Mouse (Mus musculus) MEL (cell line): Measurements from ENCODE around the gene Ncmap. TPM values are rescaled to one million over a fixed set of nuclear protein-coding genes. Genes with fewer than 3 reads are reported as not detected.

Experiments
- DNase-seq: peaks from one replicate; pipeline ENCODE4 v3.0.0; 2011; ENCODE audit warnings: low read depth, low spot score
- H3K27ac ChIP-seq: 2 replicates; pipeline ENCODE4 v1.5.1; 2012; ENCODE audit warnings: low read depth, mild to moderate bottlenecking, control low read depth, low read length, moderate library complexity; ENCODE audit not compliant: control insufficient read depth
- H3K27me3 ChIP-seq, 2 experiments: fragments of 150-350 bp in 1 of 2; sonication (generic) in 1 of 2; 2 replicates each; pipeline ENCODE4 v1.6.1; 2012; ENCODE audit warnings: low read length in 2 of 2, mild to moderate bottlenecking in 2 of 2, improper control_type of control experiment in 1 of 2, moderate library complexity in 1 of 2; ENCODE audit not compliant: insufficient read depth in 2 of 2, control insufficient read depth in 1 of 2
- H3K36me3 ChIP-seq, 2 experiments: 2 replicates each; pipeline ENCODE4 v1.6.1; 2012 to 2014; ENCODE audit warnings: low read length in 2 of 2, improper control_type of control experiment in 1 of 2, inconsistent platforms in 1 of 2, mild to moderate bottlenecking in 1 of 2; ENCODE audit not compliant: insufficient read depth in 2 of 2, control insufficient read depth in 1 of 2
- H3K4me1 ChIP-seq, 2 experiments: fragments of 150-350 bp in 1 of 2; sonication (generic) in 1 of 2; 2 replicates each; pipeline ENCODE4 v1.6.1; 2012; ENCODE audit warnings: low read length in 2 of 2, improper control_type of control experiment in 1 of 2, mild to moderate bottlenecking in 1 of 2; ENCODE audit not compliant: insufficient read depth in 2 of 2, control insufficient read depth in 1 of 2
- H3K4me3 ChIP-seq, 2 experiments: fragments of 150-350 bp in 1 of 2; sonication (generic) in 1 of 2; 2 replicates each; pipeline ENCODE4 v1.5.1; 2012; ENCODE audit warnings: low read depth in 2 of 2, low read length in 2 of 2, mild to moderate bottlenecking in 2 of 2, moderate library complexity in 2 of 2, control low read depth in 1 of 2, improper control_type of control experiment in 1 of 2; ENCODE audit not compliant: control insufficient read depth in 1 of 2, insufficient read depth in 1 of 2
- H3K79me2 ChIP-seq: 2 replicates; pipeline ENCODE4 v1.6.1; 2012; ENCODE audit warnings: mild to moderate bottlenecking, low read length, moderate library complexity; ENCODE audit not compliant: control insufficient read depth, poor library complexity, insufficient read depth
- H3K9ac ChIP-seq: 2 replicates; pipeline ENCODE4 v1.6.1; 2012; ENCODE audit warnings: low read depth, mild to moderate bottlenecking, control low read depth, low read length, moderate library complexity; ENCODE audit not compliant: control insufficient read depth, poor library complexity, severe bottlenecking
- H3K9me3 ChIP-seq: fragments of 150-350 bp; sonication (generic); replicated peaks from 2 replicates; pipeline ENCODE4 v1.6.1; 2012; ENCODE audit warnings: mild to moderate bottlenecking, low read length, improper control_type of control experiment, moderate library complexity; ENCODE audit not compliant: insufficient read depth
- BHLHE40 ChIP-seq: IDR thresholded peaks from 2 replicates; pipeline ENCODE4 v1.6.1; 2012; ENCODE audit warnings: low read depth, mild to moderate bottlenecking, inconsistent platforms, low read length, improper control_type of control experiment, borderline replicate concordance
- CHD1 ChIP-seq: IDR thresholded peaks from 2 replicates; pipeline ENCODE4 v1.6.1; 2012; ENCODE audit warnings: low read depth, mild to moderate bottlenecking, inconsistent platforms, low read length, improper control_type of control experiment
- CHD2 ChIP-seq: IDR thresholded peaks from 2 replicates; pipeline ENCODE4 v1.6.1; 2011; ENCODE audit warnings: low read length, improper control_type of control experiment
- CTCF ChIP-seq, 3 experiments: IDR thresholded peaks in 2 of 3; conservative IDR thresholded peaks in 1 of 3; 2 replicates each; pipeline ENCODE4 v1.5.1; 2011 to 2012; ENCODE audit warnings: low read length in 3 of 3, low read depth in 2 of 3, mild to moderate bottlenecking in 2 of 3, improper control_type of control experiment in 1 of 3, inconsistent platforms in 1 of 3, mixed read lengths in 1 of 3, moderate library complexity in 1 of 3; ENCODE audit not compliant: control insufficient read depth in 1 of 3, insufficient read depth in 1 of 3, poor library complexity in 1 of 3, severe bottlenecking in 1 of 3
- E2F4 ChIP-seq: IDR thresholded peaks from 2 replicates; pipeline ENCODE4 v1.6.1; 2011; ENCODE audit warnings: low read depth, low read length, improper control_type of control experiment, borderline replicate concordance
- ELF1 ChIP-seq: IDR thresholded peaks from 2 replicates; pipeline ENCODE4 v1.6.1; 2014; ENCODE audit warnings: low read depth, mild to moderate bottlenecking, inconsistent platforms, low read length, improper control_type of control experiment, moderate library complexity
- EP300 ChIP-seq, 2 experiments: IDR thresholded peaks; 2 replicates each; pipeline ENCODE4 v1.6.1; 2011; ENCODE audit warnings: improper control_type of control experiment in 2 of 2, low read length in 2 of 2, low read depth in 1 of 2, mild to moderate bottlenecking in 1 of 2
- ETS1 ChIP-seq: IDR thresholded peaks from 2 replicates; pipeline ENCODE4 v1.6.1; 2012; ENCODE audit warnings: low read depth, mild to moderate bottlenecking, inconsistent platforms, low read length, improper control_type of control experiment, moderate library complexity
- GABPA ChIP-seq: IDR thresholded peaks from 2 replicates; pipeline ENCODE4 v1.6.1; 2012; ENCODE audit warnings: low read depth, mild to moderate bottlenecking, inconsistent platforms, low read length, improper control_type of control experiment, moderate library complexity
- KAT2A ChIP-seq: conservative IDR thresholded peaks from 2 replicates; pipeline ENCODE4 v1.6.1; 2012; ENCODE audit warnings: low read depth, low read length, improper control_type of control experiment, inconsistent platforms
- MAX ChIP-seq: IDR thresholded peaks from 2 replicates; pipeline ENCODE4 v1.6.1; 2011; ENCODE audit warnings: low read length, improper control_type of control experiment
- MAZ ChIP-seq: IDR thresholded peaks from 2 replicates; pipeline ENCODE4 v1.6.1; 2012; ENCODE audit warnings: low read depth, mild to moderate bottlenecking, inconsistent platforms, low read length, improper control_type of control experiment
- MEF2A ChIP-seq: IDR thresholded peaks from 2 replicates; pipeline ENCODE4 v1.6.1; 2014; ENCODE audit warnings: low read depth, mild to moderate bottlenecking, inconsistent platforms, low read length, improper control_type of control experiment; ENCODE audit not compliant: poor library complexity, insufficient replicate concordance, severe bottlenecking; ENCODE audit errors: extremely low read depth
- MXI1 ChIP-seq: IDR thresholded peaks from 2 replicates; pipeline ENCODE4 v1.6.1; 2011; ENCODE audit warnings: mild to moderate bottlenecking, low read depth, low read length, improper control_type of control experiment
- MYB ChIP-seq: IDR thresholded peaks from 2 replicates; pipeline ENCODE4 v1.6.1; 2011; ENCODE audit warnings: mild to moderate bottlenecking, low read depth, low read length, improper control_type of control experiment
- MYC ChIP-seq: IDR thresholded peaks from 2 replicates; pipeline ENCODE4 v1.6.1; 2011; ENCODE audit warnings: low read depth, mild to moderate bottlenecking, low read length, improper control_type of control experiment, moderate library complexity
- NELFE ChIP-seq: IDR thresholded peaks from 2 replicates; pipeline ENCODE4 v1.6.1; 2011; ENCODE audit warnings: low read depth, low read length, improper control_type of control experiment
- POLR2A ChIP-seq, 2 experiments: IDR thresholded peaks; 2 replicates each; pipeline ENCODE4 v1.6.1; 2011 to 2012; ENCODE audit warnings: low read length in 2 of 2, mild to moderate bottlenecking in 2 of 2, control low read depth in 1 of 2, improper control_type of control experiment in 1 of 2, low read depth in 1 of 2, moderate library complexity in 1 of 2; ENCODE audit not compliant: control insufficient read depth in 1 of 2, insufficient read depth in 1 of 2, poor library complexity in 1 of 2
- POLR2AphosphoS2 ChIP-seq: IDR thresholded peaks from 2 replicates; pipeline ENCODE4 v1.6.1; 2011; ENCODE audit warnings: low read length, improper control_type of control experiment
- POLR2AphosphoS5 ChIP-seq: IDR thresholded peaks from 2 replicates; pipeline ENCODE4 v1.6.1; 2012; ENCODE audit warnings: low read depth, borderline replicate concordance, mild to moderate bottlenecking, inconsistent platforms, low read length, moderate library complexity, mixed read lengths
- RCOR1 ChIP-seq: IDR thresholded peaks from 2 replicates; pipeline ENCODE4 v1.6.1; 2012; ENCODE audit warnings: low read depth, mild to moderate bottlenecking, inconsistent platforms, low read length, improper control_type of control experiment
- TBP ChIP-seq: IDR thresholded peaks from 2 replicates; pipeline ENCODE4 v1.8.0; 2011; ENCODE audit warnings: low read depth, low read length, improper control_type of control experiment
- USF2 ChIP-seq, 2 experiments: IDR thresholded peaks; 2 replicates each; pipeline ENCODE4 v1.6.1; 2011 to 2012; ENCODE audit warnings: improper control_type of control experiment in 2 of 2, low read length in 2 of 2, borderline replicate concordance in 1 of 2, inconsistent platforms in 1 of 2, low read depth in 1 of 2, mild to moderate bottlenecking in 1 of 2; ENCODE audit not compliant: insufficient read depth in 1 of 2
- ZKSCAN1 ChIP-seq: IDR thresholded peaks from 2 replicates; pipeline ENCODE4 v1.6.1; 2012; ENCODE audit warnings: low read depth, mild to moderate bottlenecking, inconsistent platforms, low read length, improper control_type of control experiment, moderate library complexity
- ZMIZ1 ChIP-seq: IDR thresholded peaks from 2 replicates; pipeline ENCODE4 v1.6.1; 2012; ENCODE audit warnings: low read depth, mild to moderate bottlenecking, inconsistent platforms, low read length, improper control_type of control experiment, moderate library complexity
- polyA plus RNA-seq, 2 experiments: library from polyadenylated mRNA; stranded (reverse) in 1 of 2; unstranded in 1 of 2; fragments of >175 nt in 1 of 2; fragments of >200 nt in 1 of 2; gene quantifications; 2 replicates each; pipeline versions ENCODE4 v1.2.1 to v1.2.4; 2012; ENCODE audit warnings: low replicate concordance in 2 of 2, low read depth in 1 of 2; ENCODE audit not compliant: insufficient read length in 2 of 2, insufficient read depth in 1 of 2, missing spikeins in 1 of 2
- total RNA-seq: library from RNA; depleted of rRNA; stranded (reverse); fragments of 300-350 nt; gene quantifications from 2 replicates; pipeline ENCODE4 v1.2.3, GENCODE M21; 2012

Ncmap gene
- total and polyA plus RNA-seq, 3 experiments = 0.08 to 0.22 TPM; not detected in 1

GRCm38 (mm10) chr4:135401881-135402280, 3.9 kb upstream of the Ncmap start:
- no peak overlapping the region for H3K27ac ChIP-seq
- no peak overlapping the region for H3K4me3 ChIP-seq
- no peak for TF ChIP-seq MYB
- TF ChIP-seq MEF2A = no peak
- TF ChIP-seq NELFE = no peak
- TF ChIP-seq TBP = no peak
- no peak for TF ChIP-seq CHD2
- no peak for TF ChIP-seq POLR2A (IDR thresholded peaks at IDR 0.05; ENCODE audit: control insufficient read depth in 1 of 2, insufficient read depth in 1 of 2, low read depth in 1 of 2, low read length in 2 of 2, poor library complexity in 1 of 2)
- TF ChIP-seq EP300 (IDR thresholded peaks at IDR 0.05; ENCODE audit: low read depth in 1 of 2, low read length in 2 of 2) = no peak
- TF ChIP-seq MXI1 = no peak
- no peak for TF ChIP-seq CTCF (IDR thresholded peaks at IDR 0.05 in 2 of 3, conservative IDR thresholded peaks at IDR 0.05 in 1 of 3; ENCODE audit: control insufficient read depth in 1 of 3, insufficient read depth in 1 of 3, low read depth in 2 of 3, low read length in 3 of 3, poor library complexity in 1 of 3, severe bottlenecking in 1 of 3)
- no peak for TF ChIP-seq MAZ
- no peak for TF ChIP-seq RCOR1
- TF ChIP-seq ZKSCAN1 = no peak
- no peak for TF ChIP-seq ELF1
- no peak for TF ChIP-seq E2F4
- no peak for DNase-seq
- H3K9ac ChIP-seq = no peak overlapping the region
- H3K9me3 ChIP-seq = no peaks in the 10 kb centered on the region
- no peaks in the 10 kb centered on the region for H3K79me2 ChIP-seq
- peaks cover 0 to 26% of the 10 kb centered on the region in 2 experiments; a peak in 2 of 4 replicates for H3K36me3 ChIP-seq
- H3K4me1 ChIP-seq = peaks cover 5 to 30% of the 10 kb centered on the region in 2 experiments; a peak in 3 of 4 replicates
- no peaks in the 10 kb centered on the region for H3K27me3 ChIP-seq

GRCm38 (mm10) chr4:135397551-135397950, 476 bp downstream of the Ncmap start:
- DNase-seq = no peak
- TF ChIP-seq GABPA = no peak
- TF ChIP-seq MEF2A = no peak
- no peak for TF ChIP-seq RCOR1
- TF ChIP-seq ETS1 = no peak
- TF ChIP-seq ELF1 = no peak
- no peak for TF ChIP-seq MYB
- TF ChIP-seq USF2 (IDR thresholded peaks at IDR 0.05; ENCODE audit: borderline replicate concordance in 1 of 2, insufficient read depth in 1 of 2, low read depth in 1 of 2, low read length in 2 of 2) = no peak
- no peak for TF ChIP-seq CHD1
- no peak for TF ChIP-seq BHLHE40
- no peak for TF ChIP-seq POLR2AphosphoS2
- no peak for TF ChIP-seq MAX
- no peak for TF ChIP-seq TBP
- no peak for TF ChIP-seq POLR2AphosphoS5
- no peak for TF ChIP-seq KAT2A
- TF ChIP-seq MYC = no peak
- TF ChIP-seq ZMIZ1 = no peak
- TF ChIP-seq POLR2A (IDR thresholded peaks at IDR 0.05; ENCODE audit: control insufficient read depth in 1 of 2, insufficient read depth in 1 of 2, low read depth in 1 of 2, low read length in 2 of 2, poor library complexity in 1 of 2) = no peak
- no peak overlapping the region for H3K27ac ChIP-seq
- H3K36me3 ChIP-seq = no peaks in the 10 kb centered on the region
- no peaks in the 10 kb centered on the region for H3K9me3 ChIP-seq
- H3K79me2 ChIP-seq = no peaks in the 10 kb centered on the region
- H3K4me3 ChIP-seq = no peak overlapping the region
- H3K27me3 ChIP-seq = no peaks in the 10 kb centered on the region
- no peak overlapping the region for H3K9ac ChIP-seq
- no peaks in the 10 kb centered on the region for H3K4me1 ChIP-seq
